Mouse (Mus musculus) thymus, postnatal 25 days (tissue): ENCODE data around the gene Tns3.

Source experiments
- DNase-seq: peaks from one replicate; pipeline ENCODE4 v3.0.0; 2022

Tns3 gene

DNA sequence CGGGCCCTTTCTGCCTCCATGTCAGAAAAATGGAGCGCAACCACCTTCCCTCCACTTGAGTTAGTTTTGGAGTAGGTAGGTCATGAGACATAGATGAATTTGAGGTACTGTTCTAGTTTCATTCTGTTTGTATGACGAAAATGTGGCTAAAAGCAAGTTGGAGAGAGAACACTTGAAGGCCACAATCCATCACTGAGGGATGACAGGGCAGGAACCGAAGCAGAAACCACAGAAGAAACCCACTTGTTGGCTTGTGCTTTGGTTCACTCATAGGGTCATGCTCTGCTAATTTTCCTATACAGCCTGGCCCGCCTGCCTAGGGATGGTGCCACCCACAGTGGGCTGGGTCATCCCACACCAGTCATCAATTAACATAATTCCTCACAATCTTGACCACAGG, 14.9 kb upstream of the Tns3 start:
- DNase-seq: no peak

DNA sequence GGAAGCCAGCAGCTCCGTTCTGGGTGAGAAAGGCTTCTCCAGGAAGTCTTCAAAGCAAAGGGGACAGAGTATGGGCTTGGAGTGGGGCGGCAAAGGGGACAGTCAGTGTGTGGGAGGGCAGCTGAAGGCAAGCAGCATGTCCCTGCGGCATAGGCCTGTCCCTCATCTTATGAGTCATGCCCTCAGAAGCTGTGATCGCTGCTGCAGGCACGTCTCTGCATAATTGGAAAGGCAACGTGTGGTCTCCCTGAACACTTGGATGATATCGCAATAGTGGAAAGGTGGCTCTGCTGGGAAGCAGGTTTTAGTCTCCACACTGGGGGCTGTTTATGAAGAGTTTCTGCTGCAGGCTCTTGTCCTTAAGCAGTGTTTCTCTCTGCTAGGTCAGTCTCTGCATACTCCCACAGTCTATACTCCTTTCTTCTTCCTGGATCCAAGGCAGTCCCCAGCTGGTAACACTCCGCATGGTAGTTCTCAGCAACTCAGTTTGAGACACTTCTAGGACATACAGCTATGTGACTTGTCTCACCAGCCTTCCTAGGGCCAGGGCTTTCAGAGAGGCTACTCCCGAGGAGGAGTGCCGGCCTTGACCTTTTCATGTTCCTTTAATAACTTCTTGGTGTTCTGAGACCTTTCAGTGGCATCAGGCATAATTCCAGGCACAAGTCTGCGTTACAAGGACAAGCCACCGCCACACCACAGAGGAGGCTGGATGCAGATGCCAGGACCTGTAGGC, 14.1 kb upstream of the Tns3 start:
- no peak for DNase-seq

DNA sequence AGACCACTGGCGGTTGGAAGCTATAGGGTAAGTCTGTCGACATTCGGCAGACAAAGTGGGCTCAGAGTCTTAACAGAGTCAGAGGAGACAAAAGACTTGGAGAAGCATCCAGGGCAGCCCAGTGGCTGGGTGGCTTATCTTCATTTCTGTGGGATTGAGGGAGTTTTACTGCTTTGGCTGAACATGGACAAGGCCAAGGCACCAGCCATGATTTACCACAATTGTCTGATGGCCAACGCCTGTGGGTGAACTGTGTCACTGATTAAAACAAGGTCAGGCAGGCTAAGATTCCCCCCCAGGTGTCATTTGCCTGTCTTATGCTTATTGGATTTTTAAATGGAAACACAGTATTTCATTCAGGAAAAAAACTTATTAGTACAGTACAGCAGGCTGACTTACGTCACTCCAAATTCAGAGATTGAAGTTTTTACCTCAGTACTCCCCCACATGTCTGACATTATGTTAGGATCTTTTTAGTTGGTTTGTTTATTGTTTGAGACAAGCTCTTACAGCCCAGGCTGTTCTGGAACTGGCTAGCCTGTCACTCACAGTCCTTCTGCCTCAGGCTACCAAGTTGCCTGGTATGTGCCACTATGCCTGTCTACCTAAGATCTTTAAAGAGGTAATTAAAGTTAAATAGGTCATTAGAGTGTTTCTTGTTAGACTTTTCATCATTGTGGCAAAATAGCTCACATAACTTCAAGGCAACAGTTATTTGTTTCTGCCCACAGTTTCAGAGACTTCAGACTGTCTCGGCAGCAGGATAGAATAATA, 11.6 kb upstream of the Tns3 start:
- DNase-seq: no peak

DNA sequence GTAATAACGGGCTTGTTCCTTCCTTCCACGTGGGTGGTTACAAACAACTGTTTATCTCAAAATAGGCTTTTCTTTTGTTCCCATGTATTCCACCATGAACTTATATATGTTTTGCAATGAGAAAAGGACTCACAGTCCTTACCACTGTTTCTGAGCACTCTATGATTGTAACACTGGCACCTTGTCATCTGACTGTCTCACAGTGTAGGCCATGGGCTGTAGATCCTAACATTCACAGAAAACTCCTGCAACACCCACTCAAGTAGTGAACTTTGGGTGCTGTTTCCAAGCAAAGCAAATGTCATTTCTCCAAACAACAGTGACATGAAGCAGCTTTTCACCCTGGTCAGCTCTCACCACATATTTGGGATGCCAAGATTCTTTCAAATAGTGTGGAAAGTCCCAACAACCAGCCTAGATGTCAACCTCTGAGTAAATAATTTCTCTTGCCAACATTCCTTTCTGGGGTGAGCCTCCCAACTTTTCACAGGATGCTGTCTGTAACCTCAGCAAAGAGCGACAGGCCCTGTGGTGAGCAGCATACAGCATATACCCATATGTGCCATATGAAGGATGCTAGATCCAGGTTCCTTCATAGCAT, 10.3 kb upstream of the Tns3 start:
- no peak for DNase-seq

DNA sequence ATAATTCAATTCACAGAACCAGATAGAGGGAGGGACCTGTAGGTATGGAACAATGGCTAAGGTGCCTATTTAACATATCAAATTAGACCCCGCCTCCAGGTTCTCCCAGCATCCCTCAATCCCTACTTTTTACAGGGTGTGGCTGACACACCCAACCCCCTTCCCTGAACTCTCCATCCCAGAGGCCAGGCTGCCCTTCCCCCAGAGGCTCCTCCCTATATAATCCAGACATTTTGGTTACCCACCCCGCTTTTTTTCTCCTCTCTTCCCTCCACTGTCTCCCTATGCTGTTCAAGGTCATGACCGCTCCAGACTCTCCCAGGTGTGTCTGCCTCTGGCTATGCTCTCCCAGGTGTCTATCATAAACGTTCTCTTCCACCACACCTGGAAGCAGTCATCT, 7.4 kb upstream of the Tns3 start:
- no peak for DNase-seq

DNA sequence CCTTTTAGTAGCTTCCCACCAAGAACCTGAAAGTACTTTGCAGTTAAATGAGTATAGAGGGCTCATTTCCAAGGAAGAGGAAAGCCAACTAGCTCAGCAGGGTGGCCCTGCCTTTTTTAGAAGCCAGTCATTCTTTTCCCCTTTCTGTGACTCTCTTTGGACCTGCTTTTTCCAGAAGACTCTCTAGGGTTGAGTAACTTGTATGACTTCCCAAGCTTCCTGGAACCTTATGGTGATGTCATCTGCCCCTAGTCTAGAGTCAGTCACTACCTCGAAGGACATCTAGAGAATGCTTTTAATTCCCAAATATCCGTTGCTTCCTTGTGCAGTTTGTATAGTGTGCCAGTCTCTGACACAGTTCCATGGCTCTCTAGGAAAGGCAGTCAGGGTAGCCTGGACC, 4.8 kb upstream of the Tns3 start:
- DNase-seq: no peak

DNA sequence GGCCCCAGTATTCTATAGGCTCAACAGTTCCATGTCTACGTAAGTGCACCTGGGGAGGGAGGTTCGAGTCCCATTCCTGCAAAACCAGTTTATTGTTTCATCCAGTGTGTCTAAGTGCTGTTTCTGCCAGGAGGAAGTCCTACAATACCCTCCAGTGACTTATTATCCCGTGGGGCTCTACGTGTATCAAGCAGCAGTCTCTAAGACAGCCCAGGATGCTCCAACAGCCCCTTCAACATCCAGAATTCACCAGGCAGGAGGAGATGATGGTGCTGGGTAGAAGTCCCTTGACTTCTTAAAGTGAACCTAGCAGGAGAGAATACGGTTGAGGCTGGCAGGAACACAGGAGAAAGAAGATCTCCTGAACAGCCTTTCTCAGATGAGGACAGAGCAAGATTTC, 462 bp upstream of the Tns3 start:
- DNase-seq: no peak

DNA sequence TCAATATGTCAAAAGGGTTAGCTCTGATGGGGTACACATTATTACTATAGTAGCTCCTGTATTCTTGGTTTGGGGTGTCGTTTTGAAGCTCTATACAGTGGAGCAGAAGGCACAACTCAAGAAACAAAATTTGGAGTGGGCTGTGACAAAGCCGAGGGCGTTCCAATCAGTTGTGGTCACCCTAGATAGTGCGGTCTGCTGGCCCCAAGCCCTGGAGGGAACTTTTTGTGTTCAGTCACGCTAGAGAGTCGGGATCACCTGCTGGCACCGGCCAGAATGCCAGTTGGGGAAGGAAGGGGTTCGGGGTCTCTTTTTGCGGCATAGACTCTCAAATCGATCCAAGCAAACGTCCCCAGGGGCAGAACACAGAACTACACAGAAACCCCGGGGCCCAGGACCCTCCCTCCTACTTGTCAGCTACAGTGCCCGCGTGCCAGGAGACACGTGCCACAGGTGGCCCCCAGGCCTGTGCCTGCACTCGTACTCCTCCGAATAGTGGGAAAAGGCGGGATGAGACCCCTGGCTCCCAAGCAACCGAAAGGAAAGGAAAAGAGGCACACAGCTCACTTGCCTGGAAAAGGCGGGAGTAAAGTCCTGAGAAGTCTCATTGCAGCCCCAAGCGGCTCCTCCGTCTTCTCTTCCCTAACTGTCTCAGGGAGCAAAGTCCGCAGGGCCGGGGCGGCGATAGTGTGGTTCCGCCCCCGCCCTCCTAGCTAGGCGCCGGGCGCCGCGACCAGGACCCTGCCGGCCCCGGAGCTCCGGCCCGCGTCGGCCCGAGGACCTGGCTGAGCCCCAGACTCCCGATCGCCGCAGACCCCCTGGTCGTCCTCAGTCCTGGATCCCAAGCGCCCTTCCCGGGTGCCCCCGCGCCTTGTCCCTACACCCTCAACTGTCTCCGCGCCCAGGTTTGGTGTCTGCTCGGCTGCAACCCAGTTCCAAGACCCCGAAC, 617 bp downstream of the Tns3 start:
- peak; percentile 47 for DNase-seq

DNA sequence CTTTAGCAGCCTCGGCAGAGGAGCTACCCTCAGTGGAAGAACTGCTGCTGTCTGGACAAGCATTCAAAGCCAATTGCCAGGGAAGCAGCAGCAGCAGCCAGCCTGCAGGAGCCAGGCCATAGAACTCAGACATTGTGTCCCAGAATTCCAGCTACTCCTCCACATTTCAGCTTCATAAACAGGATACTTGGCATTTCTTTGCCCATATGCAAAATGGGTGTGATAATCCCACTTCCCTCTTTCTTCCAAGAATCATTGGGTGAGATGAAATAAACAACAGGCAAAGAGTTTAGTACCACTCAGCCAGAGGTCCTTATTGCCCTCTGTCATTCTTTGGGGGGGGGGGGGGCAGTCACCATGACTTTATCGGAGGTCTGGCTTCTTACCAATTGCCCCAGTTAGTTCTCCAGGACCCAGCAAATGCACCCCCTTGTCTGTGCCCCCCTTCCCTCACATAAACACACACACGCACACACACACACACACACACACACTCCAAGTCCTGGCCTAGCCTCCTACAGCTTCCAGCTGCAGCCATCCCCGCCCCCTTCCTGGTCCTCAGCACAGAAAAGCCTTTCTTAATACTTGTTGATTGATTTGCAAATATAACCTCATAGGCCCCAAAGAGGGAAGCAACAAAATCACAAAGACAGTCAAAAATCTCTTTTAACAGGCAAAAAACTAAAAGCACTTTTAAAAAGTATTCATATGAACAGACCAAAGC, 1.5 kb downstream of the Tns3 start:
- no peak for DNase-seq

DNA sequence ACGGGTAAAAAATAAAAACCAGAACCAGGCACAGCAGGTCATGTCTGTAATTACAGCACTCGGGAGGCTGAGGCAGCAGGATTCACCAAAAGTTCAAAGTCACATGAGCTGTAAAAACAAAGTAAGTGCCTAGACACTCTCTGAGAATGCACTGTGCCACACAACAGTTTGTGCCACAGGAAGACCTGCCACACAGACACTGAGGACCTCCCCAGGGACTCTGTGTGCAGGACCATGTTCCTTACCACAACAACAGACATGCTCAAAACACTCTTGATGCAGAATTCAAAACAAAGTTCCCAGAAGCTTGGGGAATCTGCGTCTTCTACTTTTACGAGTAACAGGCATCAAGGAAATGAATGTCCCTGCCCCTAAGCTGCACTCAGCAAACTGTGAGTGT, 3.4 kb downstream of the Tns3 start:
- DNase-seq: no peak

DNA sequence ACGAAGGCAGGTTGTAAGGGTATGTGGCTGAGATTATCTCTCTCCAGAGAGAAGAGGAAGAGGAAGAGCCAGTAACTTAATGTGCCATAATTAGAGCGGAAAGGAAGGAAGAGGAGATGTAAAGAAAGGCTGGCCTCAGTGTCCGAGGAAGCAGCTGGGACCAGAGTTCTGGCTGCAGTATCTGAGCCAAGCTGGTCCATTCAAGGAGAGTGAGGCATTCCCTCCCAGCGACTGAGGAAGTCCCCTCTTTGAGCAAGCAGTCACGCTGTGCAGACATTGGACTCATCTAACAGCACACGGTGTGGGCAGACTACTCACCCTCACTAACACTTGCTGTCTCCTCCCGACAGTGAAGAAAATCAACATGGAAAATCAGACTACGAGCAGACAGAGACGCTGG, 4.5 kb downstream of the Tns3 start:
- DNase-seq: no peak

DNA sequence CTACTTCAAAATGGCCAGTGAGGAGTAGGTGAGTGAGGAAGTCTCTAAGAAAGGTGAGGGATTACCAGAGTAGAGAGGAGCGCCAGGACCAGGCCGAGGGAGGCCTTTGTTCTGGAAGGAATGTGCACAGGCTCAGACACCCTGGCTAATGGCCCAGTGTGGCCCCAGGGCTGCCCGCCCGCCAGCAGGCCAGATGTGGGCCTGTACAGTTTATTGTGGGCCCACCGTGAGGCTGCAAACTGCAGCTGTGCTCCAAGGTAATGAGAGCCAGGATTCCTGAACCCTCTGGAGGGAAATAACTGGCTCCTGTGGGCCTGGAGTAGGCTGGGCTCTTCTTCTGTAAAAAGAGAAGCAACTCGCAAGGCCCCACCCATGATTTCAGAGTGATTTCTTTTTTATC, 5.3 kb downstream of the Tns3 start:
- no peak for DNase-seq

DNA sequence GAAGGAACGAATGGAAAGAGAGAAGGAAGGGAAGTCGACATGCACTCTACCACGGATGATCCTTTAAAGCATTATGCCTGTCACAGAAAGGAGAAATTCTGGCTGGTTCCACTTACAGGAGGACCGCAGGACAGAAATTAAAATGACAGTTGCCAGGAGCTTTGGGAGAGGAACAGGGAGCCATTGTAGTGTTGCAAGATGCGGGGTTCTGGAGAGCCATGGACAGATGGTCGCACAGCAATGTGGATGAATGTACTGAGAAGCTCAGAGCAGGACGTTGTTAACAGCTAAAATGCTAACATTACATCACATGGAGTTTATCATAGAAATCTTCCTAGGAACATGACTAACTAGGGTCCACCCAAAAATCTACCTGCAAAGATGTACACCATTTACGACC, 6.8 kb downstream of the Tns3 start:
- DNase-seq: no peak

DNA sequence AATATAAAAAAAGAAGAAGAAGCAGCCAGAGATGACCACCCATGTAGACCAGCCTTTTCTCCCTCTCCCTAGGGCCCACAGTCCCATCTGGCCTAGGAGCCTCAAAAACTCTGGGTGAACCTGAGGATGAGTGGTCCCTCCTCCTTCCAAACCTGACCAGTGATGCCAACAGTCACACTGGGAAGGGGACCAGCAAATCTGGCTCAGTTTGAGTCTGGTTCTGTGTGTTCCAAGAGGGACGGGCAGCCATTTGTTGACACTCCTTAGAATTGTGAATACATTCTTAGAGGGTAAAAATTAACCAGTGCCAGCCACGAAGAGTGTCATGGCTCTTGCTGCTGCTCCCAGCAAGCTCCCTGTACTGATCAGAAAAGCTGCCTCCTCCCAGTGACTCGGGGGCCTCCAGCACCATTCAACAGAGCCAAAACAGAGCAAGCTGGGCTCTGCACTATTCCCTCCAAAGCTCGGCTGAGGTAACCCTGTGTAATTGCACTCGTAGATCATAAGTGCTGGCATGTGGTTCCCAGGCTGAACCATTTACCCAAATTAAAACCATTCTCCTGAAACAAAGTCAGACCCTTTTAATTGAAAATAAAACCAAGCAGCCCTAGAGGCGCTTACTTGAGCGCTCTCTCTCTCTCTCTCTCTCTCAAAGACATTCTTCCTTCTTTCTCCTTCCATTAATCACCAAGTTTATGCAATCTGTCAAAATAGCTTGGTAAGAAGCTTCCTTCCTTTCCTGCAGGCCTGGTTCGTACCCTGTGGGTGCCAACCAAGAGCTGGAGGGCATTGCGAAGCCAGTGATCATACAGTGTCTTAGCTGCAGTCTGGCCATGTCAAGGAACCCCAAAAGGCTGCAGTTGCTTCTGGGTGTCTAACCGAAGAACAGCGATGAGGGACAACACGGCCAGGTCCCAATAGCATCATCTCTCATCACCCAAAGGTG, 7.6 kb downstream of the Tns3 start:
- DNase-seq: no peak

DNA sequence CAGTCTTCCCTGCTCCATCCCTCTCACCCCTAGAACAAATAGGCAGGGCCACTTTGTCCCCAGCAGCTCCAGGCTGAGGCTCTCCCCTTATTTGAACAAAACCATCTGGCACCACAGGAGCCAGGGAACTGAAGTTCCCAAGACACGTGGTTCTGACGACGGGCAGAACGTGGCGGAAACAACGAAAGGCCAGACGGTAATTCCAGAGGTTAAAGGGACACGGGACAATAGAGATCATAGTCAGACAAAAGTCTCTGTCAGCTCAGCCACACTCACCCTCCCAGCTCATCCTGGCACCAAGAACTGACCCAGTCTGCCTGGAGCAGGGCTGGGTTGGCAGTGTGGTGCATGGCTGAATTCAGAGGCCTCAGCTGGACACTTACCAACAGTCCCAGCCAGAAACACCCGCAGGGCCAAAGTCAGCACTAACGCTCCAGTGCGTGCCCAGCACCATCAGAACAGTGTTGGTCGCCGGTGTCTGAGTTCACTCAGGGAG, 10.5 kb downstream of the Tns3 start:
- no peak for DNase-seq

DNA sequence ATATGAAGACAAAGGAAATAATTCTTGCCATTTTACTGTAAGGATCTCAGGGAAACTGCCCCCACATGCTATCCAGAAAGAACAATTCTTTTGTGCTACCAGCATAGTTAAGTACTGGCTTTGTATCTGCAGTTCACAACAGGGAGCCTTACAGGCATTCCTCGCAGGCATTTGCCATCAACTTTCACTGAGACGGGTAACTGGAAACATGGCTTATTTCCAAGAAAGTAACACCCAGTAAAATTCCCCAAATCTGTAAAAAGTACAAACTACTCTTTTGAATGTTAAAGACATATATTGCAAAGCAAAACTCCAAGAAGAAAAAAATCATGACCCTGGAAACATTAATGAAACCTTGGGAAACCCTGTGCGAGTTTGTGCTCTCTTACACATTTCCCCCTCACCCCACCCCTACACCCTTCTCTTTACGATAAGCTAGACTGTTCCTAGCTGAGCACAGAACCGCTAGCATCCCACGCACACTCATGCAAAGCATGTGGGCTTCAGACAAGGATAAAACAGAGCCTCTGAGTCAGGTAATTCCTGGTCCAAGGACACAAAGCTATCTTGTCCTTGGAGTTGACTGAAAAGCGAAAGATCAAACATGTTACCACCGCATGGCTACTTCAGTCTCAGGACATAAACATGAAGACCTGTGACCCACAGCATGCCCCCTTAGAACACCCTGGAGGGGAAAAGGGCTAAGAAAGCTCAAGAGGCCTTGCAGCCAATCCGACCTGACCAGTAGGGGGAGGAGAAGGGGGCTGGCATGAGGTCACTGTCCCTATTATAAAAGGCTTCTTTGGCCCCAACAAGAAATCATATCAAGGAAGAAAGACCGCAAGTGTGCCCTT, 11.3 kb downstream of the Tns3 start:
- no peak for DNase-seq

DNA sequence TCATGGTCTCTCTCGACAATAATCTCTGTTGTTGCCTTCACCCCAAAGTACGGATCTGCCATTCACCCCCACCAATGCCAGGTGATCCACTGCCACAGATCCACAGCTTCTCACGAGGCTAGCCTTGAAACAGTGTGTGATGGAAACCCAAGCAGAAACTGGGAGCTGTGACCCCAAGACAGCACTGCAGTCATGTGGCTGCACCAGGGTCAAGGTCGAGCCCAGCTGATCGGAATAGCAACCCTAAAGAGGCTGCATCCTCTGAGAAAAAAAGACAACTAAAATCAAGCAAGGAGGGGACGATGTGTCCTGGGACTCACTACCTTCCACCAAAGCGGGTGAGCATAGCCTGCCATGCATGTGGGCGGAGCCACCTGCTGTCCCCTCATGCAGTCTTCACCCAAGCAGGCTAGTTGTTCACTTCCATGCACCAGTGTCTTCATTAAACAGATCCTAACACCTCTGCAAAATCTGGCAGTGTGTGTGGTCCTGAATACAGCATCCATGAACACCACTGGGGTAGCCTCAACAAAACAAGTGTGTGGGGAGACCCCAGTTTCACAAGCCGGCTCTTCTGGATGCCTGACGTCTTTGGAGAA, 12.1 kb downstream of the Tns3 start:
- no peak for DNase-seq

DNA sequence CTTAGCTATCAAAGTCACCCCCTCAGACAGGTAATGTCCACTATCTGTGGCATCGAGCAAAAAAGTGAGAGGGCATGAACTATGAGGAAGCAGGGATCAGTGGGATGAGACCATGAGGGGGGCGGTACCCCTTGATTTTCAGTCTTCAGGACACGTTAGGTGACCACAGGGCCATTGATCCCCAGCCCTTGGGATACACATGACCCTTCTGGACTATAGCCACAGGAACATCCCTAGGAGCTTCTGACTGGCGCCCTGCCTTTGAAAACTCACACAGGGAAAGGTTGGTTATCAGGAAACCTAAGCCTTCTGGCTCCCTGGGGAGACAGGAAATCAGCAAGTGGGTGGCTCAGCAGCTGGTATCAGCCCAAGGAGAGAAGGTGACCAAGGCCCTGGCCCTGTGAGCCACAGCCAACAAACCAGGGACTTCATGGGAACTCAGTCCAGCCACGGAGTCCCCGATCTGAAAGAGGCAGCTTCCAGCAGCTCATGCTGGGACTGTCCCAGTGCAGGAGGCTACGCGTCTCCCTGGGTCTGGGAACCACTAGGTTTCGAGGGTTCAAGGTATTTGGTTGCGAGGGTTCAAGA, 12.8 kb downstream of the Tns3 start:
- DNase-seq: no peak

DNA sequence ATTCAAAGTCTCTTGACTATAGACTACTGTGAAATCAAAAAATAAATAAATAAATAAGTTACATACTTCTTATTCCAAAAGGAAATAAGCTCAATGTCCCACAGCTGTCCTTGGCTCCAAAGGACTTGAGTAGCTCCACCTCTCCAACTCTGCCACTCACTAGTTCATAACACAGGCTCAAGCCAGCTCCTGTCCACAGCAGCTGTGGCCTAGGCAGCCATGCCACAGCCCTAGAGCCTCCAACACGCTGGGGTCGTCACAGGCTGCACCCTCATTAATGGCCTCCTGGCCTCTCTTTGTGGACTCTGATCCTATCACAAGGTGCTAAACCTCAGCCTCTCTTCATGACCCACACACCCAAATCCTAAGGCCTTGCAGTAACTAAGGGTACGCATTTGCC, 18.7 kb downstream of the Tns3 start:
- no peak for DNase-seq
